Mouse (Mus musculus) lung, embryonic 16.5 days (tissue): ENCODE measurements at regions not wholly inside any gene's neighbourhood (a gene's known extent, or its start where the extent isn't known, plus 50 kb on each side); places are given as distances from the start of the nearest gene placed in this dataset.
"Not testable (repeated sequence)": the region's sequence is repeated elsewhere in the genome, so short reads cannot be mapped to it uniquely, and the experiment has no call there.

Experiments used
- ATAC-seq: fragments of 200-750 bp; cut with Nextera tagmentation; 2 replicates; pipeline ENCODE4 v1.8.0; 2017; ENCODE audit warnings: low read depth, mild to moderate bottlenecking, moderate library complexity
- H3K27ac ChIP-seq: fragments of 300-500 bp; sonication (generic); 2 replicates; pipeline ENCODE4 v1.5.1; 2014; ENCODE audit warnings: mild to moderate bottlenecking, control low read depth, low read length
- H3K27me3 ChIP-seq: fragments of 300-500 bp; sonication (generic); 2 replicates; pipeline ENCODE4 v1.6.1; 2014; ENCODE audit warnings: low read depth, low read length, mixed read lengths; ENCODE audit not compliant: control insufficient read depth, insufficient read depth
- H3K36me3 ChIP-seq: fragments of 300-500 bp; sonication (generic); 2 replicates; pipeline ENCODE4 v1.6.1; 2014; ENCODE audit warnings: low read length; ENCODE audit not compliant: control insufficient read depth, insufficient read depth
- H3K4me1 ChIP-seq: fragments of 300-500 bp; sonication (generic); replicated peaks from 2 replicates; pipeline ENCODE4 v1.6.1; 2014; ENCODE audit warnings: low read length, mixed read lengths; ENCODE audit not compliant: control insufficient read depth, insufficient read depth
- H3K4me2 ChIP-seq: fragments of 300-500 bp; sonication (generic); 2 replicates; pipeline ENCODE4 v1.6.1; 2014; ENCODE audit warnings: low read depth, low read length, control low read depth
- H3K4me3 ChIP-seq: fragments of 300-500 bp; sonication (generic); 2 replicates; pipeline ENCODE4 v1.5.1; 2014; ENCODE audit warnings: mild to moderate bottlenecking, low read length, control low read depth
- H3K9ac ChIP-seq: fragments of 300-500 bp; sonication (generic); 2 replicates; pipeline ENCODE4 v1.6.1; 2014; ENCODE audit warnings: low read length, control low read depth
- H3K9me3 ChIP-seq: fragments of 300-500 bp; sonication (generic); 2 replicates; pipeline ENCODE4 v1.6.1; 2016; ENCODE audit warnings: low read length; ENCODE audit not compliant: control insufficient read depth
- WGBS: fragments of 180-500 bp; shearing (Covaris S2); extraction: QIAGEN DNeasy Blood & Tissue Kit; methylation state at CpG from one replicate; pipeline ENCODE4 v1.1.7; 2014; 5-methylcytosine and 5-hydroxymethylcytosine counted together

DNA sequence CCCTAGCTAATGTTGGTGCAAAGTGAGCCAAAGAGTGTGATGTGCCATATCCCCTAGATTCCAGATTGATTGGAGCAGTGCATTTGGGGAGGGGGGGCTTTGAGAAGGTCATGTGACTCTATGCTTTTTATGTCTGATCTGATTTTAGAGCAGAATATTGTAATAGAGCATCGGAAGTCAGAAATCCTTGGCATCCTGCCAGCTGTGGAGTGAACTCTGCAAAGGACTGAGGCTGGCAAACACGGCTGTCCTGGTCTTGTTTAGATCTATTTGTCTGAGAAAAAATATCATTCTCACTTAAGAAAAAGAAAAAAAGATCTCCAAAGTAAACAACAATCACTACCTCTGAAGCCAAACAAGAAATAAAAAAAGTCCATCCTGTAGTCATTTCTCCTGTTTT, 530.8 kb upstream of the Klhl29 start:
- no peak overlapping the region for H3K9ac ChIP-seq
- H3K9me3 ChIP-seq, result no peaks in the 10 kb centered on the region
- no peaks in the 10 kb centered on the region for H3K27me3 ChIP-seq
- H3K4me2 ChIP-seq, result no peak overlapping the region
- no peak for ATAC-seq
- H3K27ac ChIP-seq, result no peak overlapping the region
- H3K4me1 ChIP-seq, result no peaks in the 10 kb centered on the region
- WGBS, result 31% methylated on average over 2 of the region's 2 CpGs
- H3K36me3 ChIP-seq, result no peaks in the 10 kb centered on the region
- no peak overlapping the region for H3K4me3 ChIP-seq

DNA sequence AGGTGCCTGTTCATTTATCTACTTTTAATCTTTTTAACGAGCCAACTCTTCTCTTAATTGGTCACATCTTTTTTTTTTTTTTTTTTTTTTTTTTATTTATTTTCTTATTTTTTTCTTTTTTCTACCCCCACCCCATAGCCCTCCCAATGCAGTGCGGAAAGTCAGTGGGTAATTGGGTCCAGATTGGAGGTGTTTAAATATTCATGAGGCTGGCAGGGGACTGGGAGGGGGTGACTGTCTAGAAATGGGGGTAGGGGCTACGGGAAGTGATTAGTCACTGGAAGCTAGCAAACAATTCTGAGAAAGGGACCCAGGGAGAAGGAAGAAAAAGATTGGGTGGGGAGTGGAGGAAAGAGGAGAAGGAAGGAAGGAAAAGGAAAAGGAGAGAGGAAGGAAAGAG, 516.3 kb upstream of the Klhl29 start:
- ATAC-seq, H3K9me3 ChIP-seq, H3K36me3 ChIP-seq, H3K4me3 ChIP-seq, H3K4me1 ChIP-seq, H3K4me2 ChIP-seq, H3K9ac ChIP-seq, H3K27ac ChIP-seq, H3K27me3 ChIP-seq: not testable (repeated sequence)
- 40% methylated on average over 2 of the region's 3 CpGs for WGBS

DNA sequence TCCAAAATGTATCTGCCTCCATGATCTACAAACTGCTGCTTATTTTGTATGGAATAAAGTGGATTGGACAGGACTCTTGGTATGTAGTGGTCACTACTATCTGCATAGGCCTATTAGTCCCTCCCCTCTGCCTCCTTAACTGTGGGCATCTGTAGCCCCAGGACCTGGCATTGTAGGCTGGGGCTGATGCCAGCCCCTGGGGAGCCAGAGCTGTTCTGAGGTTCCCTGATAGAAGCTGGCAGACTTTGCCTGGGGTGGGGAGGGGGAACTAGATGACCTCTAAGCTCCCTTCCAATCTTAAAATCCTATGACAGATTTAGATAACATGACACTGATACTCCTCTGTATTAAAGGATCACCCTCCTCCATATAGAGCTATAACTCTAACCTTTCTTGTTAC, 491.2 kb upstream of the Klhl29 start:
- Histone ChIP-seq H3K36me3 (no peaks in the 10 kb centered on the region), H3K27ac (no peak overlapping the region), H3K27me3 (no peaks in the 10 kb centered on the region), H3K4me2 (no peak overlapping the region), H3K9ac (no peak overlapping the region), H3K4me3 (no peak overlapping the region), H3K9me3 (no peaks in the 10 kb centered on the region), H3K4me1 (no peaks in the 10 kb centered on the region)
- ATAC-seq, result no peak

DNA sequence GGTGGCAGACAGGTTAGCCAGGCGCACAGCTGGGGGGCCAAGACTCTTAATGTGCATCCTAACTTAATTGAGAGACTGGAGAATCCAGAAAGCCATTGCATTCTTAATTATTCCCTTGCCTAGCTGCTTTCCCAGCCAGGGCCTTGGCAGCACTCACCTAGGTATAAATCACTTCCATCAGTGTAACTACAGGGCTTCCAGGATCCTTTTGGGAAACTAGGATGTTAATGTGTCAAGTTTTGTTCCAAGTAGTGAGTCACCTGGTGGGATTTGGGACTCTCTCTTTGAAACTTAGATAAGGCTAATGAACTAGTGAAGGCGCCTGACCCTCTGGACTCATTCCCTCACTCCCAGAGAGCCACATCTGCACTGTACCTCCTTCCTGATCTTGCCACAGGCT, 484.3 kb upstream of the Klhl29 start:
- no peak for ATAC-seq
- 64% methylated on average over 2 of the region's 2 CpGs for WGBS

DNA sequence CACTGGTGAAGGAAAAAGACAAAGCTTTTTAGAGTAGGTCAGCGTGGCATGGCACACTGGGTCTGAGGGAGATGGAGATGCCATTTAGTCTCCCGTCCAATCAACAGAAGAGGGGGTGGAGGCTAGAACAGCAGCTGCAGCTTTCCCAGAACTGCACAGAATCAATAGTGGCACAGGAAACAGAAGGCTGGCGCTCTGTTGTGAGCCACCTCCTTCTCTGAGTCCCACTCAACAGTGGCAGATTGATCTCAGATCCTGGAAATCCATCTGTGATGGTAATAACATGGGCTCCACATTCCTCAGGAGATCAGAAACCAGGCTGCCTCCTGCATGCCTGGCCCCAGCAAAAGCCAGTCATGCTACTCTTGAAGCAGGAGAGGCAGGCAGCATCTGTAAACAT, 480.9 kb upstream of the Klhl29 start:
- H3K4me2 ChIP-seq, result no peak overlapping the region
- H3K9ac ChIP-seq, result no peak overlapping the region
- no peaks in the 10 kb centered on the region for H3K27me3 ChIP-seq
- H3K4me1 ChIP-seq, result no peaks in the 10 kb centered on the region
- no peak overlapping the region for H3K4me3 ChIP-seq
- H3K27ac ChIP-seq, result no peak overlapping the region
- no peaks in the 10 kb centered on the region for H3K36me3 ChIP-seq
- no peak for ATAC-seq
- WGBS, result 54% methylated on average over 3 of the region's 3 CpGs
- H3K9me3 ChIP-seq, result no peaks in the 10 kb centered on the region

More for the DNA sequence above, 484.3 kb upstream of the Klhl29 start:
- H3K4me2 ChIP-seq, result no peak overlapping the region
- H3K9me3 ChIP-seq, result no peaks in the 10 kb centered on the region
- H3K4me3 ChIP-seq, result no peak overlapping the region
- H3K27me3 ChIP-seq, result no peaks in the 10 kb centered on the region
- H3K4me1 ChIP-seq, result no peaks in the 10 kb centered on the region
- H3K36me3 ChIP-seq, result no peaks in the 10 kb centered on the region
- no peak overlapping the region for H3K27ac ChIP-seq
- H3K9ac ChIP-seq, result no peak overlapping the region

DNA sequence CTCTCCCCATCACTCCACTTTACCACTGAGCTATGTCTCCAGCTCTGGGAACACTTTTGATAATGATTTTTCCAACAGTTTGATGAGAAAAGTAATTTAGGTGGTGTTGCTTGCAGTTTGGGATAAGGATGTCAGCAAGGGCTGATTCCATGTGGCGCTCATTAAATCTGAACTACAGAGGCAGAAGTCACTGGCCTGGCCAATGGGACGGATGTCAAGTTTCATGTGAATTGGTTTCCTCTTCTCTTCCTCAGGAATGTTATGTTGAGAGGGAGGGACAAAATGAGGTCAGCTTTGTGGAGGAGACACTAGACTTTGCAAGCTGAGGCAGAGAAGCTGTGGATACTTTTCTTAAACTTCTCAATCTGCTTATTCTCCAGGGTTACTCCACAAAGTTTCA, 434.9 kb upstream of the Klhl29 start:
- Histone ChIP-seq H3K27ac (no peak overlapping the region), H3K4me1 (no peaks in the 10 kb centered on the region), H3K4me2 (no peak overlapping the region), H3K4me3 (no peak overlapping the region), H3K9me3 (no peaks in the 10 kb centered on the region), H3K36me3 (no peaks in the 10 kb centered on the region), H3K9ac (no peak overlapping the region), H3K27me3 (no peaks in the 10 kb centered on the region)
- no peak for ATAC-seq
- 69% methylated on average over 2 of the region's 2 CpGs for WGBS

DNA sequence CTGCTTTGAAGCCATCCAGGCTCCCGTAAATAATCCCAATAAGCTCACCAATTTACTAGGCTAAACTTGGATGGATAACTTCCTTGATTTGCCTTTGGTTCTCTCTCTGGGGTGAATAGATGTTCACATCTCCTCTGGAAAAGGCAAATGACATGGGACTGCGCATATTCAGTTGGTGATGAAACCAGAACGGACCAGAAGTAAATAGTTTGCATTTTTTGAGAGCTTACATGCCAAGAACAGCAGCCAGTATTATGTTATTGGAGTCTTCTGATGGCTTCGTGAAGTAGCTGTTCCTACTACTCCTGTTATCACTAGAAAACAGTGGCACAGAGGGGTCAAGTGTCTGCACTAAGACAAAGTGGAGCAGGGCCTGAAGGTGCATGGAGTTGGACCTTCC, 434.5 kb upstream of the Klhl29 start:
- H3K9ac ChIP-seq, result no peak overlapping the region
- H3K4me2 ChIP-seq, result no peak overlapping the region
- WGBS, result 47% methylated on average over 4 of the region's 4 CpGs
- H3K4me3 ChIP-seq, result no peak overlapping the region
- H3K36me3 ChIP-seq, result no peaks in the 10 kb centered on the region
- H3K27me3 ChIP-seq, result no peaks in the 10 kb centered on the region
- no peaks in the 10 kb centered on the region for H3K9me3 ChIP-seq
- ATAC-seq, result no peak
- no peak overlapping the region for H3K27ac ChIP-seq
- no peaks in the 10 kb centered on the region for H3K4me1 ChIP-seq

DNA sequence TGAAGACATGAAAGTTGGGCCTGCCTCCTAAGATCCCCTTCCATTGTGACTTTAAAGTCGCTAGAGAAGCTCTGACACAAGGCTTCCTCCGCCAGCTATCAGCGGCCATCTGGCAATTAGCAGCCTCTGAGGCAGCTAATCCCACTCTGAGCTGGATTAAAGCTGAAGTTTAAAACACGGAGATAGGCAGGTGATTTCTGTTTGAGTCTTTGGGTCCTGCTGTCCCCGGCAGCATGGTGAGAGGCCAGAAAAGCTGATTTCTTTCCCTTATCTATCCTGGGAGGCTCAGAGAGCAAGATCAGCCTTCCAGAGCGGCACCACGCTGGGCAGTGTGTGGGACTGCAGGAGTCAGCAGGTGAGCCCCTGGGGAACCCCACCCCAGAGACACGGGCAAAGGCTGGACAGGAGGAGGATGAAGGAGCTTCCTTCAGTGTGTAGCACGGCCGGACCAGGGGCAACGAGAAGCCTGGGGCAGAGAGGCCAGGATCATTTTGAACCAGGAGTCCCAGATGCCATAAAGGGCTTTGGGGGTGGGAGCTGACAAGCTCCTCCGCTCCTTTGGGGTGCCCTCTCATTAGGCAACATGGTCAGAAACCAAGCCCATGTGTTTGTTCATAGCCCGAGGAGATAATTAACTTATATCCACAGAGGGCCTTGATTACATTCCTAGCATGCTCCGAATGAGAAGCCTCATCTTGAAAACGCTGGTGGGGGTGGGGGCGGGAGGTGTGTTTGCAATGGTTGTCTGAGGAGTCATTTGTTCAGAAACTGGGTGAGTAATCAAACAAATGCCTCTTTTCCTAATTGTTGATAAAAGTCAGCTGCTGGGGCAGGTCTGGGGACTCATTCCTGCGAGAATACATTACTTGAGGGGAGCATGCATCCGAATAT, 432.8 kb upstream of the Klhl29 start:
- H3K4me1 ChIP-seq, result no peaks in the 10 kb centered on the region
- no peak overlapping the region for H3K4me2 ChIP-seq
- no peaks in the 10 kb centered on the region for H3K36me3 ChIP-seq
- H3K27ac ChIP-seq, result no peak overlapping the region
- H3K9me3 ChIP-seq, result no peaks in the 10 kb centered on the region
- H3K4me3 ChIP-seq, result no peak overlapping the region
- H3K27me3 ChIP-seq, result no peaks in the 10 kb centered on the region
- ATAC-seq, result no peak
- H3K9ac ChIP-seq, result no peak overlapping the region
- 16% methylated on average over 18 of the region's 18 CpGs for WGBS

DNA sequence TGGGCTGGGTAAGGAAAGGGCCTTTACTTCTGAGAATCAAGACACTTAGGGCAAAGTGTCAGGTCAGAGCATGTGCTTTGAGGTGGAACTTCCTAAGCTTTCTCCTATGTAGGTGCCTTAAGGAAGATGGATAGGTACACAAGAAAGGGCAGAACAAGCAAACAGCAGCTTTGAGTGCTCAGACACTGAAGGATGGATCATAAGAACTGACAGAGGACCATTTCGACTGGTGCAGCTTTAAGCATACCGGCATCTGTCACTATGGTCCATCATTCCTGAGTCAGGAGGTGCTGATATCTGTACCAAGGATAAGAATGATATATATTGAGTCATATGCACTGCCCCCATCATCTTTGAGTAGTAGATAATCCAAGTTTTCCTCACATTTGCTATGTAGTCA, 430.2 kb upstream of the Klhl29 start:
- 64% methylated on average over 2 of the region's 2 CpGs for WGBS
- ATAC-seq, result no peak
- H3K4me1 ChIP-seq, result no peaks in the 10 kb centered on the region
- no peaks in the 10 kb centered on the region for H3K9me3 ChIP-seq
- H3K27ac ChIP-seq, result no peak overlapping the region
- no peak overlapping the region for H3K9ac ChIP-seq
- no peak overlapping the region for H3K4me2 ChIP-seq
- no peaks in the 10 kb centered on the region for H3K27me3 ChIP-seq
- no peak overlapping the region for H3K4me3 ChIP-seq
- no peaks in the 10 kb centered on the region for H3K36me3 ChIP-seq

DNA sequence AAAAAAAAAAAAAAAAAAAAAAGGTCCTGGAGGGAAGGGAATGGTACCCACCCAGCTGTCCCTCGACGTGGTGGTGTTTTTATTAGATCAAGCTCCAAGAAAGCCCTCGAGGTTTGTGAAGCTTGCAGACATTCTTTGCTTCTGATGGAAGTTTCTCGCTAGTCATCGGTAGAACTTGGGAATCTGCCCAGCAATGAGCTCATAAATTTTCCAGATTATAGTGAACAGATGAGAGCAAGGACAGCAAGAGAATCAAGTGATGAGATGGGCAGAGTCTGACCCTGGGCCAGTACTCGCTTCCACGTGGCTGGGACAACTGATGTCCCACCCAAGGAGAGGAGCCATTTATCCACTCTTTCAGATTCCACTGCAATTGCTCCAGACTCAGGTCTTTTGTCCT, 417.6 kb upstream of the Klhl29 start:
- Histone ChIP-seq H3K4me1 (no peaks in the 10 kb centered on the region), H3K4me3 (no peak overlapping the region), H3K9me3 (no peaks in the 10 kb centered on the region), H3K27ac (no peak overlapping the region), H3K27me3 (no peaks in the 10 kb centered on the region), H3K9ac (no peak overlapping the region), H3K4me2 (no peak overlapping the region), H3K36me3 (no peaks in the 10 kb centered on the region)
- 57% methylated on average over 7 of the region's 7 CpGs for WGBS
- ATAC-seq, result no peak
